Mouse (Mus musculus): ENCODE measurements around the gene Eid2b. TPM values are rescaled to one million over a fixed set of nuclear protein-coding genes. Genes with fewer than 3 reads are reported as not detected.
A peak's percentile ranks its signal among the peaks of the same experiment; 100 is the strongest.

Eid2b gene
- total and polyA plus RNA-seq, 2 experiments from 2014 or later: 44.0 to 53.6 TPM

- Histone ChIP-seq H3K4me3 (ENCODE audit: low read depth, low read length) (peak overlapping the region; percentile 76; the same call in 1 of the 2 replicates), H3K9me3 (ENCODE audit: low read length) (no peaks in the 10 kb centered on the region), H3K36me3 (ENCODE audit: insufficient read depth) (peaks cover 11% of the 10 kb centered on the region), H3K9ac (no peak overlapping the region), H3K4me2 (ENCODE audit: low read depth) (no peak overlapping the region), H3K27ac (ENCODE audit: low read depth, low read length) (no peak overlapping the region), H3K27me3 (ENCODE audit: insufficient read depth, low read length) (no peaks in the 10 kb centered on the region), H3K4me1 (ENCODE audit: insufficient read depth) (peaks cover 12% of the 10 kb centered on the region)
- no peak for DNase-seq
- 0 out of 2 replicates have a peak, but pooled peaks have one; percentile 2 for ATAC-seq
- TF ChIP-seq CTCF (IDR thresholded peaks at IDR 0.05; ENCODE audit: low read depth): no peak
- 60% methylated on average over 8 of the region's 8 CpGs for WGBS
Observed at GRCm38 (mm10) chr7:28277237-28277614, 313 bp upstream of the Eid2b start.

- H3K4me1 ChIP-seq (ENCODE audit: insufficient read depth): peaks cover 12% of the 10 kb centered on the region
- no peaks in the 10 kb centered on the region for H3K9me3 ChIP-seq (ENCODE audit: low read length)
- H3K9ac ChIP-seq: peak overlapping the region; percentile 89
- no peak for DNase-seq
- H3K4me2 ChIP-seq (ENCODE audit: low read depth): peak overlapping the region; percentile 70
- H3K27me3 ChIP-seq (ENCODE audit: insufficient read depth, low read length): no peaks in the 10 kb centered on the region
- H3K4me3 ChIP-seq (ENCODE audit: low read depth, low read length): peak overlapping the region; percentile 76
- no peak overlapping the region; the same call in 1 of the 2 replicates for H3K27ac ChIP-seq (ENCODE audit: low read depth, low read length)
- 90% methylated on average over 7 of the region's 7 CpGs for WGBS
- ATAC-seq: no peak
- H3K36me3 ChIP-seq (ENCODE audit: insufficient read depth): 0 out of 2 replicates have a peak, but pooled peaks cover 4% of the 10 kb centered on the region
- no peak for TF ChIP-seq CTCF (IDR thresholded peaks at IDR 0.05; ENCODE audit: low read depth)
Observed at GRCm38 (mm10) chr7:28278279-28278652, 727 bp downstream of the Eid2b start.

GRCm38 (mm10) chr7:28280630-28281029 is 3.1 kb downstream of the Eid2b start:
- WGBS: 88% methylated on average over 7 of the region's 7 CpGs
- no peak for DNase-seq
- no peak overlapping the region for H3K9ac ChIP-seq

GRCm38 (mm10) chr7:28290165-28290564 is 12.6 kb downstream of the Eid2b start:
- H3K4me3 ChIP-seq (ENCODE audit: low read depth, low read length): peak overlapping the region; percentile 26
- H3K36me3 ChIP-seq (ENCODE audit: insufficient read depth): no peaks in the 10 kb centered on the region
- peak; percentile 47 for TF ChIP-seq CTCF (IDR thresholded peaks at IDR 0.05; ENCODE audit: low read depth)
- H3K27ac ChIP-seq (ENCODE audit: low read depth, low read length): no peak overlapping the region
- ATAC-seq (peak; percentile 23; the same call in 1 of the 2 replicates), DNase-seq (peak; percentile 39)
- 3% methylated on average over 18 of the region's 18 CpGs for WGBS
- no peaks in the 10 kb centered on the region for H3K9me3 ChIP-seq (ENCODE audit: low read length)
- no peak overlapping the region for H3K9ac ChIP-seq
- H3K4me2 ChIP-seq (ENCODE audit: low read depth): peak overlapping the region; percentile 46
- H3K4me1 ChIP-seq (ENCODE audit: insufficient read depth): no peaks in the 10 kb centered on the region
- peaks cover 26% of the 10 kb centered on the region for H3K27me3 ChIP-seq (ENCODE audit: insufficient read depth, low read length)

More at GRCm38 (mm10) chr7:28280630-28281029, 3.1 kb downstream of the Eid2b start:
- Histone ChIP-seq H3K9me3 (ENCODE audit: low read length) (no peaks in the 10 kb centered on the region), H3K4me3 (ENCODE audit: low read depth, low read length) (no peak overlapping the region), H3K4me2 (ENCODE audit: low read depth) (no peak overlapping the region), H3K27ac (ENCODE audit: low read depth, low read length) (no peak overlapping the region), H3K4me1 (ENCODE audit: insufficient read depth) (peaks cover 12% of the 10 kb centered on the region), H3K36me3 (ENCODE audit: insufficient read depth) (no peaks in the 10 kb centered on the region), H3K27me3 (ENCODE audit: insufficient read depth, low read length) (no peaks in the 10 kb centered on the region)
- ATAC-seq: no peak
- TF ChIP-seq CTCF (IDR thresholded peaks at IDR 0.05; ENCODE audit: low read depth): no peak

GRCm38 (mm10) chr7:28290638-28291590 is 13.4 kb downstream of the Eid2b start, which contains the start of gene Selenov:
TSS of gene Selenov (minus strand) at chr7:28291186.
- peak; percentile 59 for TF ChIP-seq CTCF (IDR thresholded peaks at IDR 0.05; ENCODE audit: low read depth)
- no peaks in the 10 kb centered on the region for H3K36me3 ChIP-seq (ENCODE audit: insufficient read depth)

GRCm38 (mm10) chr7:28294481-28294880 is 16.9 kb downstream of the Eid2b start:
- Histone ChIP-seq H3K4me1 (ENCODE audit: insufficient read depth) (no peaks in the 10 kb centered on the region), H3K27me3 (ENCODE audit: insufficient read depth, low read length) (peaks cover 19% of the 10 kb centered on the region), H3K36me3 (ENCODE audit: insufficient read depth) (no peaks in the 10 kb centered on the region), H3K9ac (peak overlapping the region; percentile 55), H3K27ac (ENCODE audit: low read depth, low read length) (no peak overlapping the region), H3K4me2 (ENCODE audit: low read depth) (peak overlapping the region; percentile 83), H3K4me3 (ENCODE audit: low read depth, low read length) (peak overlapping the region; percentile 53), H3K9me3 (ENCODE audit: low read length) (no peaks in the 10 kb centered on the region)
- ATAC-seq (peak; percentile 80), DNase-seq (peak; percentile 88)
- no peak for TF ChIP-seq CTCF (IDR thresholded peaks at IDR 0.05; ENCODE audit: low read depth)
- under 1% methylated on average over 57 of the region's 63 CpGs for WGBS

More at GRCm38 (mm10) chr7:28290638-28291590, 13.4 kb downstream of the Eid2b start, which contains the start of gene Selenov:
- no peaks in the 10 kb centered on the region for H3K4me1 ChIP-seq (ENCODE audit: insufficient read depth)
- no peaks in the 10 kb centered on the region for H3K9me3 ChIP-seq (ENCODE audit: low read length)
- no peak within 1 kb of the TSS for H3K27ac ChIP-seq (ENCODE audit: low read depth, low read length)
- no peak within 1 kb of the TSS for H3K9ac ChIP-seq
- peak within 1 kb of the TSS; percentile 26 for H3K4me3 ChIP-seq (ENCODE audit: low read depth, low read length)
- H3K4me2 ChIP-seq (ENCODE audit: low read depth): peak within 1 kb of the TSS; percentile 46
- peak; percentile 72 for ATAC-seq
- peaks cover 26% of the 10 kb centered on the region for H3K27me3 ChIP-seq (ENCODE audit: insufficient read depth, low read length)
- DNase-seq: peak; percentile 60
- 2% methylated on average over 52 of the region's 52 CpGs for WGBS
